In genomic region chr13:14038911-14039291, GRCm38 (mm10) we compare ENCODE assay signal across 8 mouse cellular contexts. TPM values are rescaled to one million over a fixed set of nuclear protein-coding genes. Genes with fewer than 3 reads are reported as not detected.
DNase-seq lines count a peak whose midpoint lies in the region; ATAC-seq lines count a peak whose summit lies in the region.

No protein-coding gene starts in this region.

- peak overlapping the region; percentile 93 for H3K9ac ChIP-seq in heart, embryonic 13.5 days
- H3K9ac ChIP-seq in embryonic facial prominence, embryonic 14.5 days (ENCODE audit: low read depth, low read length), result peak overlapping the region; percentile 89
- H3K9ac ChIP-seq in limb, embryonic 15.5 days, result peak overlapping the region; percentile 68

- H3K9me3 ChIP-seq in heart, embryonic 13.5 days, result no peaks in the 10 kb centered on the region
- H3K9me3 ChIP-seq in embryonic facial prominence, embryonic 14.5 days (ENCODE audit: control insufficient read depth, low read length), result no peaks in the 10 kb centered on the region
- H3K9me3 ChIP-seq in limb, embryonic 15.5 days, result no peaks in the 10 kb centered on the region

- DNase-seq in heart, postnatal 4 days, result no peak
- DNase-seq in 416B (ENCODE audit: low read depth), result peak; percentile 24
- no peak for DNase-seq in embryonic facial prominence, embryonic 14.5 days (ENCODE audit: low spot score)
- DNase-seq in urinary bladder, postnatal 10 days (ENCODE audit: low spot score), result no peak
- no peak for DNase-seq in thymus, postnatal 4 days
- no peak for DNase-seq in gastrocnemius, adult 18-20 months (ENCODE audit: low spot score)

- H3K27me3 ChIP-seq in heart, embryonic 13.5 days (replicated peaks), result no peaks in the 10 kb centered on the region
- no peaks in the 10 kb centered on the region for H3K27me3 ChIP-seq in embryonic facial prominence, embryonic 14.5 days (replicated peaks; ENCODE audit: control insufficient read depth, insufficient read depth, low read length)
- H3K27me3 ChIP-seq in limb, embryonic 15.5 days, result no peaks in the 10 kb centered on the region

- H3K4me1 ChIP-seq in heart, embryonic 13.5 days, result peaks cover 29% of the 10 kb centered on the region
- peaks cover 11% of the 10 kb centered on the region for H3K4me1 ChIP-seq in embryonic facial prominence, embryonic 14.5 days (ENCODE audit: control insufficient read depth, insufficient read depth, low read length)
- H3K4me1 ChIP-seq in limb, embryonic 15.5 days, result peaks cover 11% of the 10 kb centered on the region

- 0 out of 2 replicates have a peak, but pooled peaks have one; percentile 1 for ATAC-seq in heart, embryonic 13.5 days (ENCODE audit: extremely low read depth, insufficient number of reproducible peaks, low FRiP score, low TSS enrichment)
- peak; percentile 17 for ATAC-seq in embryonic facial prominence, embryonic 14.5 days (ENCODE audit: low read depth)
- peak; percentile 16; the same call in 1 of the 2 replicates for ATAC-seq in limb, embryonic 15.5 days (ENCODE audit: insufficient number of reproducible peaks, low FRiP score, low TSS enrichment, low read depth)

- H3K27ac ChIP-seq in heart, embryonic 13.5 days (replicated peaks), result peak overlapping the region; percentile 97
- peak overlapping the region; percentile 98 for H3K27ac ChIP-seq in embryonic facial prominence, embryonic 14.5 days (replicated peaks; ENCODE audit: low read depth, low read length)
- H3K27ac ChIP-seq in limb, embryonic 15.5 days, result peak overlapping the region; percentile 99; the same call in 1 of the 2 replicates

- WGBS in heart, embryonic 13.5 days, result 2% methylated on average over 8 of the region's 8 CpGs
- WGBS in embryonic facial prominence, embryonic 14.5 days, result 1% methylated on average over 8 of the region's 8 CpGs
- 4% methylated on average over 8 of the region's 8 CpGs for WGBS in limb, embryonic 15.5 days

- H3K4me2 ChIP-seq in heart, embryonic 13.5 days, result peak overlapping the region; percentile 95
- peak overlapping the region; percentile 79 for H3K4me2 ChIP-seq in embryonic facial prominence, embryonic 14.5 days (ENCODE audit: low read depth, low read length)
- H3K4me2 ChIP-seq in limb, embryonic 15.5 days, result peak overlapping the region; percentile 83

- peak overlapping the region; percentile 82 for H3K4me3 ChIP-seq in heart, embryonic 13.5 days
- peak overlapping the region; percentile 72 for H3K4me3 ChIP-seq in embryonic facial prominence, embryonic 14.5 days (ENCODE audit: low read depth, low read length)
- peak overlapping the region; percentile 71 for H3K4me3 ChIP-seq in limb, embryonic 15.5 days

- no peaks in the 10 kb centered on the region for H3K36me3 ChIP-seq in heart, embryonic 13.5 days
- no peaks in the 10 kb centered on the region for H3K36me3 ChIP-seq in embryonic facial prominence, embryonic 14.5 days (ENCODE audit: control insufficient read depth, insufficient read depth, low read length)
- H3K36me3 ChIP-seq in limb, embryonic 15.5 days, result no peaks in the 10 kb centered on the region

RNA-seq across cellular contexts. Expression of gene Tbce, which starts 0.5 kb away (rescaled TPM):
- 34.5 and 37.6 TPM in 2 replicates for polyA plus RNA-seq in heart, embryonic 13.5 days (2015; fragmentation: Nextera tagmentation; extraction: Ambion mirVana)
- total RNA-seq in heart, postnatal 4 days (2021), result 10 to 100 TPM; 29.1 to 30.1 TPM
- polyA plus RNA-seq in embryonic facial prominence, embryonic 14.5 days (2014; fragmentation: Nextera tagmentation; extraction: Ambion mirVana), result 47.5 and 54.6 TPM in 2 replicates
- 50.1 and 50.8 TPM in 2 replicates for polyA plus RNA-seq in limb, embryonic 15.5 days (2015; fragmentation: Nextera tagmentation; extraction: Ambion mirVana)
- 10 to 100 TPM; 16.3 to 17.4 TPM for total RNA-seq in gastrocnemius, adult 18-20 months (2021)

RNA-seq across cellular contexts. Expression of gene Arid4b, which starts 24.1 kb away (rescaled TPM):
- 41.5 and 43.0 TPM in 2 replicates for polyA plus RNA-seq in heart, embryonic 13.5 days (2015; fragmentation: Nextera tagmentation; extraction: Ambion mirVana)
- total RNA-seq in heart, postnatal 4 days (2021), result 10 to 100 TPM; 26.7 to 31.9 TPM
- 50.0 and 60.8 TPM in 2 replicates for polyA plus RNA-seq in embryonic facial prominence, embryonic 14.5 days (2014; fragmentation: Nextera tagmentation; extraction: Ambion mirVana)
- polyA plus RNA-seq in limb, embryonic 15.5 days (2015; fragmentation: Nextera tagmentation; extraction: Ambion mirVana), result 71.2 and 79.0 TPM in 2 replicates
- total RNA-seq in gastrocnemius, adult 18-20 months (2021), result 10 to 100 TPM; 10.2 to 12.0 TPM

RNA-seq across cellular contexts. Expression of gene Ggps1, which starts 24.4 kb away (rescaled TPM):
- polyA plus RNA-seq in heart, embryonic 13.5 days (2015; fragmentation: Nextera tagmentation; extraction: Ambion mirVana), result 40.9 and 41.0 TPM in 2 replicates
- 10 to 100 TPM; 30.4 to 33.3 TPM for total RNA-seq in heart, postnatal 4 days (2021)
- polyA plus RNA-seq in embryonic facial prominence, embryonic 14.5 days (2014; fragmentation: Nextera tagmentation; extraction: Ambion mirVana), result 50.2 and 57.4 TPM in 2 replicates
- 48.4 and 51.4 TPM in 2 replicates for polyA plus RNA-seq in limb, embryonic 15.5 days (2015; fragmentation: Nextera tagmentation; extraction: Ambion mirVana)
- total RNA-seq in gastrocnemius, adult 18-20 months (2021), result 10 to 100 TPM; 16.8 to 17.6 TPM
